Mouse (Mus musculus): ENCODE measurements at regions not wholly inside any gene's neighbourhood (a gene's known extent, or its start where the extent isn't known, plus 50 kb on each side); places are given as distances from the start of the nearest gene placed in this dataset.

GRCm38 (mm10) chr3:66503615-66504014 lies 207.0 kb upstream of the Veph1 start:
- WGBS, result 75% methylated on average over 3 of the region's 3 CpGs
- TF ChIP-seq CTCF (IDR thresholded peaks at IDR 0.05; ENCODE audit: low read depth, low read length) (no peak), POLR2A (IDR thresholded peaks at IDR 0.05; ENCODE audit: extremely low read depth, insufficient read depth, low read length) (no peak)
- no peak overlapping the region for H3K9ac ChIP-seq (ENCODE audit: low read depth, low read length)
- H3K36me3 ChIP-seq (ENCODE audit: control insufficient read depth, insufficient read depth, low read length), result no peaks in the 10 kb centered on the region
- DNase-seq (ENCODE audit: extremely low read depth, low read depth, low spot score), result no peak
- no peak overlapping the region for H3K27ac ChIP-seq (replicated peaks; ENCODE audit: insufficient read depth, low read depth, low read length)
- H3K4me1 ChIP-seq (ENCODE audit: control insufficient read depth, insufficient read depth, low read length), result no peaks in the 10 kb centered on the region
- no peaks in the 10 kb centered on the region for H3K27me3 ChIP-seq (ENCODE audit: control insufficient read depth, insufficient read depth, low read length)
- no peaks in the 10 kb centered on the region for H3K79me2 ChIP-seq (ENCODE audit: control insufficient read depth, insufficient read depth, low read length)
- no peak overlapping the region for H3K4me3 ChIP-seq (ENCODE audit: insufficient read depth, low read depth, low read length)

- Histone ChIP-seq H3K4me1 (ENCODE audit: control insufficient read depth, insufficient read depth, low read length) (no peaks in the 10 kb centered on the region), H3K27ac (replicated peaks; ENCODE audit: insufficient read depth, low read depth, low read length) (no peak overlapping the region), H3K4me3 (ENCODE audit: insufficient read depth, low read depth, low read length) (no peak overlapping the region), H3K27me3 (ENCODE audit: control insufficient read depth, insufficient read depth, low read length) (no peaks in the 10 kb centered on the region), H3K9ac (ENCODE audit: low read depth, low read length) (no peak overlapping the region), H3K36me3 (ENCODE audit: control insufficient read depth, insufficient read depth, low read length) (no peaks in the 10 kb centered on the region), H3K79me2 (ENCODE audit: control insufficient read depth, insufficient read depth, low read length) (no peaks in the 10 kb centered on the region)
- DNase-seq (ENCODE audit: extremely low read depth, low read depth, low spot score), result no peak
- WGBS, result 72% methylated on average over 4 of the region's 4 CpGs
- TF ChIP-seq CTCF (IDR thresholded peaks at IDR 0.05; ENCODE audit: low read depth, low read length), result no peak
- no peak for TF ChIP-seq POLR2A (IDR thresholded peaks at IDR 0.05; ENCODE audit: extremely low read depth, insufficient read depth, low read length)
Measured at GRCm38 (mm10) chr3:66501865-66502264, 205.2 kb upstream of the Veph1 start.

- H3K9ac ChIP-seq (ENCODE audit: low read depth, low read length), result no peak overlapping the region
Measured at GRCm38 (mm10) chr3:66494442-66495113, 197.9 kb upstream of the Veph1 start.

GRCm38 (mm10) chr3:66490696-66491357 lies 194.2 kb upstream of the Veph1 start:
- H3K9ac ChIP-seq (ENCODE audit: low read depth, low read length), result no peak overlapping the region
- H3K4me3 ChIP-seq (ENCODE audit: insufficient read depth, low read depth, low read length), result no peak overlapping the region
- no peak for DNase-seq (ENCODE audit: extremely low read depth, low read depth, low spot score)
- H3K27me3 ChIP-seq (ENCODE audit: control insufficient read depth, insufficient read depth, low read length), result no peaks in the 10 kb centered on the region
- no peaks in the 10 kb centered on the region for H3K4me1 ChIP-seq (ENCODE audit: control insufficient read depth, insufficient read depth, low read length)
- H3K36me3 ChIP-seq (ENCODE audit: control insufficient read depth, insufficient read depth, low read length), result no peaks in the 10 kb centered on the region
- TF ChIP-seq CTCF (IDR thresholded peaks at IDR 0.05; ENCODE audit: low read depth, low read length) (no peak), POLR2A (IDR thresholded peaks at IDR 0.05; ENCODE audit: extremely low read depth, insufficient read depth, low read length) (no peak)
- H3K79me2 ChIP-seq (ENCODE audit: control insufficient read depth, insufficient read depth, low read length), result no peaks in the 10 kb centered on the region
- no peak overlapping the region for H3K27ac ChIP-seq (replicated peaks; ENCODE audit: insufficient read depth, low read depth, low read length)
- 66% methylated on average over 6 of the region's 6 CpGs for WGBS

More at GRCm38 (mm10) chr3:66494442-66495113, 197.9 kb upstream of the Veph1 start:
- 53% methylated on average over 2 of the region's 2 CpGs for WGBS
- H3K36me3 ChIP-seq (ENCODE audit: control insufficient read depth, insufficient read depth, low read length), result no peaks in the 10 kb centered on the region
- H3K4me3 ChIP-seq (ENCODE audit: insufficient read depth, low read depth, low read length), result no peak overlapping the region
- H3K27ac ChIP-seq (replicated peaks; ENCODE audit: insufficient read depth, low read depth, low read length), result no peak overlapping the region
- H3K79me2 ChIP-seq (ENCODE audit: control insufficient read depth, insufficient read depth, low read length), result no peaks in the 10 kb centered on the region
- TF ChIP-seq CTCF (IDR thresholded peaks at IDR 0.05; ENCODE audit: low read depth, low read length) (no peak), POLR2A (IDR thresholded peaks at IDR 0.05; ENCODE audit: extremely low read depth, insufficient read depth, low read length) (no peak)
- H3K4me1 ChIP-seq (ENCODE audit: control insufficient read depth, insufficient read depth, low read length), result no peaks in the 10 kb centered on the region
- no peaks in the 10 kb centered on the region for H3K27me3 ChIP-seq (ENCODE audit: control insufficient read depth, insufficient read depth, low read length)
- no peak for DNase-seq (ENCODE audit: extremely low read depth, low read depth, low spot score)

DNA sequence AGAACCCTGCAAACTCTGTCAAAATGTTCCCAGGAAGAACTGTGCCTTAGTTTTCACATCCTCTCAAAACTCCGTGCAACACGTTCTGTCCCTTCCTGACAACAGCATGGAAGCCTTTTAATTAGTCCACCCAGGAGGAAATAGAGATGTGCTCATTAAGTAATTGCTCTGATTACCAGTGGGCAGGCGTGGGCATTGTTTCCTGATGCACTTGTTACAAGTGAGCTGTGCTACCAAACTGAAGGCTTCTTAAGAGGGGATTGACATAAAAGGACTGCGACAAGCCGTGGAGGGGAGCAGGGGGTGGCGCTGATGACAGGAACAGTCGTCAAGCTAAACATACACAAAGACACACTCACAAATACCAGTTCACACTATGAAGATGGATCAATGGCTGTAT lies 192.1 kb upstream of the Veph1 start:
- Histone ChIP-seq H3K27ac (replicated peaks; ENCODE audit: insufficient read depth, low read depth, low read length) (no peak overlapping the region), H3K27me3 (ENCODE audit: control insufficient read depth, insufficient read depth, low read length) (no peaks in the 10 kb centered on the region), H3K36me3 (ENCODE audit: control insufficient read depth, insufficient read depth, low read length) (no peaks in the 10 kb centered on the region), H3K4me3 (ENCODE audit: insufficient read depth, low read depth, low read length) (no peak overlapping the region), H3K79me2 (ENCODE audit: control insufficient read depth, insufficient read depth, low read length) (no peaks in the 10 kb centered on the region), H3K9ac (ENCODE audit: low read depth, low read length) (no peak overlapping the region), H3K4me1 (ENCODE audit: control insufficient read depth, insufficient read depth, low read length) (no peaks in the 10 kb centered on the region)
- no peak for DNase-seq (ENCODE audit: extremely low read depth, low read depth, low spot score)
- 81% methylated on average over 7 of the region's 7 CpGs for WGBS
- TF ChIP-seq CTCF (IDR thresholded peaks at IDR 0.05; ENCODE audit: low read depth, low read length) (no peak), POLR2A (IDR thresholded peaks at IDR 0.05; ENCODE audit: extremely low read depth, insufficient read depth, low read length) (no peak)

GRCm38 (mm10) chr3:66486658-66487057 lies 190.0 kb upstream of the Veph1 start:
- Histone ChIP-seq H3K4me1 (ENCODE audit: control insufficient read depth, insufficient read depth, low read length) (no peaks in the 10 kb centered on the region), H3K79me2 (ENCODE audit: control insufficient read depth, insufficient read depth, low read length) (no peaks in the 10 kb centered on the region), H3K27me3 (ENCODE audit: control insufficient read depth, insufficient read depth, low read length) (no peaks in the 10 kb centered on the region), H3K27ac (replicated peaks; ENCODE audit: insufficient read depth, low read depth, low read length) (no peak overlapping the region), H3K4me3 (ENCODE audit: insufficient read depth, low read depth, low read length) (no peak overlapping the region), H3K36me3 (ENCODE audit: control insufficient read depth, insufficient read depth, low read length) (no peaks in the 10 kb centered on the region), H3K9ac (ENCODE audit: low read depth, low read length) (no peak overlapping the region)
- no peak for TF ChIP-seq CTCF (IDR thresholded peaks at IDR 0.05; ENCODE audit: low read depth, low read length)
- TF ChIP-seq POLR2A (IDR thresholded peaks at IDR 0.05; ENCODE audit: extremely low read depth, insufficient read depth, low read length), result no peak
- no peak for DNase-seq (ENCODE audit: extremely low read depth, low read depth, low spot score)
